Mouse (Mus musculus) induced T-regulatory cell, adult 2 months (primary cell): ENCODE results near the gene Itga8.
A peak's percentile ranks its signal among the peaks of the same experiment; 100 is the strongest.

ENCODE experiments used
- DNase-seq: peaks from one replicate; pipeline ENCODE4 v3.0.0-alpha.2; 2012; ENCODE audit warnings: low read depth

Itga8 gene

GRCm38 (mm10) chr2:12197711-12198110 is 104.0 kb downstream of the Itga8 start:
- no peak for DNase-seq

DNA sequence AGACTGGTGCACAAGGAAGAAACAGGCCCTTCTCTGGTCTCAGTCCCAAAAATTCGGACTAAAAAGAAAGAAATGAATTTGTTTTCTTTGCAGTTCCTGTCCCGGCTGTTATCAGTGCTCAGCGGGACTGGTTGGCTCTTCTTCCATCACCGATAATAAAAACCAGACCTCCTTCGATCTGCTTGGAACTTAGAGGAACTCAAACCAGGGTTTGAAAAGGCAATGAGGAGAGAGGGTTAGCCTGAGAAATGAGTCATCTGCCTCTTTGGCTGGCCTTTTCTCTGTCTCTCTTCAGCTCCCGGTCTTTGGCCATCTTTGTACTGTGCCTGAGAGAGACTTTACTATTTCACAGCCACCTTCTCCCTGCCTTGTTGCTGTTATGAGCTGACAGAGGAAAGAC is 112.7 kb downstream of the Itga8 start:
- no peak for DNase-seq

- DNase-seq, result no peak
These were observed 114.1 kb downstream of the Itga8 start for GRCm38 (mm10) chr2:12187646-12188045.

- DNase-seq, result no peak
These were observed 119.2 kb downstream of the Itga8 start for GRCm38 (mm10) chr2:12182402-12182948.

GRCm38 (mm10) chr2:12180635-12181034 is 121.1 kb downstream of the Itga8 start:
- no peak for DNase-seq

GRCm38 (mm10) chr2:12174722-12175427 is 126.8 kb downstream of the Itga8 start:
- no peak for DNase-seq

DNA sequence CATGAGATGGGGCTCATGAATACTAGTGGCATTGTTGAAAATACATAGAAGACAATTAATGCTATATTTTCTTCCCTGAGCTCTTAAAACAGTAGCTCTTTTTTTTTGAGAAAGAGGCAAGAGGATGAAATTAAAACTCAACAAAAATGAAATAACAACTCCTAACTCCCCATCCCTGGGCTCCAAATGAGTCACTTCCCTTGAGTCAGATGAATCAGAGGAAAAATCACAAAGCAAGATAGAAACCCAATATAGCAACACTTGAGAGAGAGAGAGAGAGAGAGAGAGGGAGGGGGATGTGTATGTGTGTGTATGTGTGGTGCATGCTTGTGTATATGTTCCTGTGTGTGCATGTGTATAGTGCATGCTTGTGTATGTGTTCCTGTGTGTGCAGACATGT is 131.5 kb downstream of the Itga8 start:
- no peak for DNase-seq

DNA sequence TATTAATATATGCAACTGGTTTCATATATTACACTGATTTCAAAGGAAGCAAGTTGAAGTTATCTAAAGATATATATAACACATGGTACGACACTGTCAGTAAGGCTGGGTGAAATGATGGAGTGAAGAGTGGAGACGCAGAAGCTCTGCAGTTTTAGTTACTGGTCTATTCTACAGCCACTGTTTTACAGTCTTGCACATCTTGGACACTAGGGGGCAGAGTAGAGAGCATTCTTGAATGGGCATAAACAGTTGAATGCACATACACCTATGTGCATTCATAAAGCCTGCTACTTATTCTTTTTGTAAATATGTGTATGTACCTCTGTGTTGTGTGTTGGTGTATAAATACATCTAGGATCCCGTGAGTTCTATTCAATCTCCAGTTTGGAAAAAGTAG is 141.2 kb downstream of the Itga8 start:
- DNase-seq, result peak; percentile 36

- DNase-seq, result no peak
These were observed 144.7 kb downstream of the Itga8 start for GRCm38 (mm10) chr2:12157001-12157400.

GRCm38 (mm10) chr2:12156401-12156800 is 145.3 kb downstream of the Itga8 start:
- no peak for DNase-seq

DNA sequence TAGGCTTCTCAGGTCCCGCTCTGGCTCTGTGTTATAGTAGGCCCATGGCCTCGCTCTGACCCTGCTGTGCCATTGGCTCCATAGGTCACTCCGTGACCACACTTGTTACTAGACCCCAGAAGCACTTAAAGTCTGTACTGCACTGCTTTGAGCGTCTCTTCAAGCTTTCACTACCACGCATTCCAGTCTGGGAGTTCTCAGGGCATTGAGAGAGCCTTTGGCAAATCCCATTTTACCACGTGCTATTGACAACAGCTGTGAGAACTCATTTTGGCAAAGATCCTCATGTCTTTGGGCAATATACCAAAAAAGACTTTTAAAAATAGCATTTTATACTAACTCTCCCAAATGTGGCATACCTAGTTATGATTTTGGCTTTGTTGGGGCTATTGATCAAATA is 147.0 kb downstream of the Itga8 start:
- no peak for DNase-seq

GRCm38 (mm10) chr2:12153551-12153950 is 148.2 kb downstream of the Itga8 start:
- DNase-seq, result no peak

- no peak for DNase-seq
These were observed 153.8 kb downstream of the Itga8 start for GRCm38 (mm10) chr2:12147902-12148301.

DNA sequence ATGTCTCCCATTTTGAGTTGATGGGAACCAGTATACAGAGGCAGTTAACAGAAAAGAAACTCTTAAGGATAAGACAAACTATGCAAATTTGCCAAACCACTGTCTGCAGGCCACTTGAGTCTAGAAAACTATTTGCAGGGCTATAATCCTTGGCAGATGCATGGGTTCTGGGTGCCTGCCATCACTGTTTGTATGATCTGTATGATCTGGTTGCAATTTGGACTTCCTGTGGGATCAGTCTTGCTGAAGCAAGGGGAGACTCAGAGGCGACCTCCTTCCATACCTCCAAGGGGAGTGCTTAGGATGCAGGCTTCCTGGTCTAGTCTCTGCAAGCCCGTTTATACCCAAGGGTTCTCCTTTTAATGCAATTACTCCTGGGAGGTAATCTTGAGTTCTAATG is 155.1 kb downstream of the Itga8 start:
- DNase-seq, result no peak

GRCm38 (mm10) chr2:12138765-12139368 is 162.9 kb downstream of the Itga8 start:
- DNase-seq, result no peak

DNA sequence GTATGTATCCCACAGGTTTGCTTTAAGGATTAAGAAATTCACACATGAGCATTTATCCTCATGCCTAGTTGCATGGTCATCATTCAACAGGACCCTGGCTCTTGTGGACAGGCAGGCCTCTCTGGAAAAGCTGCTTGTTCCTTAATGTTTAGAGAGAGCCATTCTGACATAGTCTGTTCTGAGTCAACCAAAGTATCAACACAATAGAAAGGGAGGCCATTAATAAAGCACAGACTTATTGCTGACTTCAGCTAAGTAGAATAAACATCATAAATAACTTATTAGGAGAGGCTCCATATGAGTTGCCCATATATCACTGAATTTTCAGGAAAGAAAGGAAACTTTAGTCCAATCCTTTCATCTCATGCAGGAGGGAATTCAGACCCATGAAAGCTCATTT is 175.1 kb downstream of the Itga8 start:
- no peak for DNase-seq

DNA sequence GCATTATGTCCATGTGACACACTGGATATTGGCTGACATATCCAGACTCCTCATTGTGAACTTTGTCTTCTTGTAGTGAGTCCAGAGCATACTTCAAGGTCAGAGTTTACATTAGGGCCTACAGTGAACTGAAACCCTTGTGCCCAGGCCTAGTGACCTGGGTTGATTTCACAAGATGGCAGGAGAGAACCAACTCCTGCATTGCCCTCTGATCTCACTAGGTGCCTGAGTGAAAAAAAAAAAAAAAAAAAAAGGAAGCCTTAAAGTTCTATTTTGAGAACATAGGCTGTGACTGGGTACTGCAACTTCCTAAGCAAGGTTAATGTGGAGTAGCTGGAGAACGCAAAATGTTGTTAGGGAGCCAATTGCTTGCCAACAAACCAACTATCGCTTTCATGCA is 186.2 kb downstream of the Itga8 start:
- no peak for DNase-seq

DNA sequence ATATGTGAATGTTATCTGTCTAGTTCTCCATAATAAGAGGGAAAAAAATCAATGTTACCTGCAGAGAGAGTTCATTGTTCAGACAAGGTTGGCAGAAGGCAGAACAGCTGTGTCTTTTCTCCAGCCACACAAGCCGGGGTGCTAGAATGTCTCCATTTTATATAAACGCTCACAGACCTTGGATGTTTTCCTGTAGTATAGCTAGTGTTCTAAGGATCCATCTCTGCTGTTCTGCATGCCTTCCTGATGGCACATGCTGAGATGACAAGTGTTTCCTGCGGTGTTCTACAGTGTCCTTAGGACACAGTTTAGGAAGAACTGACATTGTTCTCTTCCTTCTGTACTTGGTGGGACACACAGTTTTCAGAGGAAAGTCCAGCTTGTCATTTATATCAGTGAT is 192.4 kb downstream of the Itga8 start:
- DNase-seq, result no peak

- DNase-seq, result no peak
These were observed 193.4 kb downstream of the Itga8 start for GRCm38 (mm10) chr2:12108306-12108705.

DNA sequence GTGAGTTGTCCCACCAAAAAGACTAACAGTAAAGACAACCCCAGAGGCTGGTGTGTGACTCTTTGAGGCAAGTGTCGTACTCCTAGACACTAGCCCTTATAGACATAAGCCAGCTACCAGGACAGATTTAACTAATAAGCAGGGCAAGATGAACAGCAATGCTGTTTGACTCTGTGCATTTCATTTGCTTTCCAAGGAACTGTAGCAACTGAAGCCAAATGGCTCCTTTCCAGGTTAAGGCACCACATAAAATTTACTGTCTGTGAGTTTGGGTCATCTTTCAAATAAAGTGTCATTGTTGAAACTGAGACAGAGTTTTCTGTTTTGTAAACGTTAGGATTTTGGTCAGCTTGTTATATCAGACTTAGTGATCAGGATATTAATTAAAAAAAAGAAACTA is 194.5 kb downstream of the Itga8 start:
- DNase-seq, result no peak

GRCm38 (mm10) chr2:12103183-12103582 is 198.5 kb downstream of the Itga8 start:
- no peak for DNase-seq

- DNase-seq, result no peak
These were observed 209.3 kb downstream of the Itga8 start for GRCm38 (mm10) chr2:12092203-12092984.

DNA sequence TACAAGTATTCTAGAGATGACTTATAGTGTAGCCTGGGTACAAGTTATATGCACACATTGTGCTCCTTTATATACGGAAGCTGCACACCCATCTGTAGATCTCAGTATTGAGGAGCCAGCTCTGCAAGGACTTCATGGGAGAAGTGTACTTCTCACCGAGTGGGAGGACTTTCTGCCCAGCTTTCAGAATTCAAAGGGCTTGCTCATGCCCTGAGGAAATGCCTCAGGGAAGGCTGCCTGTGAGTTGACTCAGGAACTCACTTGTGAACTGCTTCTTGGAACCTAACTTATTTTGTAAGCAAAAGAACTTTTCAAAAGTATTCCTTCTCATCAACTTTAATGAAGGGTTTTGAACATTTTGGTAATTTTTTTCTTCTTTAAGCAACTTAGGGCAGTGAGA is 210.7 kb downstream of the Itga8 start:
- DNase-seq, result no peak
